Mouse (Mus musculus): Measurements from ENCODE around the gene Dse. TPM values are rescaled to one million over a fixed set of nuclear protein-coding genes. Genes with fewer than 3 reads are reported as not detected.

Dse gene
- polyA plus RNA-seq, 1 experiment from 2014 or later = 28.2 TPM

DNA sequence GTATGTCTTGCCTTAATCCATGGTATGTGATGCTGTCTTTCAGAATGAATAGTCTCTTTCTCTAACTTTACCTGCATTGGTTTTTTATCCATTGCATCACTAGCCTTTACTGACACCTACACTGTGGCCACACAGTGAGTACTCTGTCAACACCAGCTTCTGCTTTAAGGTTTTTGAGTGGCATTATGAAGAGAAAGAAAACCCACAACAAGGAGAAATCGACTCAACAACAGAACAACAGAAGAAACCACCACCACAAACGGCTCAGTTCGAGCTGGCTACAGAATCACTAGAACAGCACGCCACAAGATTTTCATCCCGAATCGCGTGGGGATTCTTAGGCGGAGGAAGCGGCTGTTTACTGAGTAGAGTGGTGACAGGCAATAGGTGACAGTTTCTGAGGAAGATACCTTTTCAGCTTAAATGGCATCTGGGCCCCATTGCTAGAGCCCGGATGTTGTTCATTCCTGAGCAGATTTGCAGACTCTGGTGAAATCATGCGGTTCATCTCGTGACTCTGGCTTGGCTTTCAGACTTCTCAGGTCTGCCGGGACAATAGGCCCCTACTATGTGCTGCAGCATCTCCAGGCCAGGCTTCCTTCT is 96.6 kb downstream of the Dse start:
- Histone ChIP-seq H3K9me3 (ENCODE audit: control insufficient read depth, low read length) (no peaks in the 10 kb centered on the region), H3K27ac (ENCODE audit: low read depth, low read length) (no peak overlapping the region), H3K27me3 (ENCODE audit: control insufficient read depth, insufficient read depth, low read length) (no peaks in the 10 kb centered on the region), H3K9ac (ENCODE audit: low read length) (no peak overlapping the region), H3K4me1 (ENCODE audit: control insufficient read depth, insufficient read depth, low read length) (no peaks in the 10 kb centered on the region), H3K4me3 (ENCODE audit: low read depth, low read length) (no peak overlapping the region), H3K4me2 (ENCODE audit: low read depth) (no peak overlapping the region), H3K36me3 (ENCODE audit: control insufficient read depth, insufficient read depth, low read length) (no peaks in the 10 kb centered on the region)
- DNase-seq (ENCODE audit: low spot score) (no peak), ATAC-seq (ENCODE audit: insufficient read depth, low FRiP score, low TSS enrichment) (no peak)
- 91% methylated on average over 13 of the region's 13 CpGs for WGBS

Other genes starting within 250 kb of the Dse start
- 147 and 150 TPM in 2 replicates for gene Rwdd1, start 188.1 kb downstream of the Dse start, polyA plus RNA-seq (2014; fragmentation: Nextera tagmentation; extraction: Ambion mirVana)
- gene Trappc3l, start 170.1 kb downstream of the Dse start, polyA plus RNA-seq (2014; fragmentation: Nextera tagmentation; extraction: Ambion mirVana) = not detected in 2 replicates
- gene Calhm4, start 163.4 kb downstream of the Dse start, polyA plus RNA-seq (2014; fragmentation: Nextera tagmentation; extraction: Ambion mirVana) = not detected in 2 replicates
- 0.13 and 0.19 TPM in 2 replicates for gene Calhm5, start 111.2 kb downstream of the Dse start, polyA plus RNA-seq (2014; fragmentation: Nextera tagmentation; extraction: Ambion mirVana)
- 0.37 TPM in 1 of 2 replicates, not detected in the other for gene Calhm6, start 79.7 kb downstream of the Dse start, polyA plus RNA-seq (2014; fragmentation: Nextera tagmentation; extraction: Ambion mirVana)
- 72.9 and 74.7 TPM in 2 replicates for gene Tspyl1, start 74.5 kb upstream of the Dse start, polyA plus RNA-seq (2014; fragmentation: Nextera tagmentation; extraction: Ambion mirVana)
- 38.6 and 40.4 TPM in 2 replicates for gene Tspyl4, start 89.7 kb upstream of the Dse start, polyA plus RNA-seq (2014; fragmentation: Nextera tagmentation; extraction: Ambion mirVana)
- not detected in 2 replicates for gene Col10a1, start 182.3 kb upstream of the Dse start, polyA plus RNA-seq (2014; fragmentation: Nextera tagmentation; extraction: Ambion mirVana)
- gene Nt5dc1, start 210.8 kb upstream of the Dse start, polyA plus RNA-seq (2014; fragmentation: Nextera tagmentation; extraction: Ambion mirVana) = 4.1 and 5.6 TPM in 2 replicates

Measured in neural tube, embryonic 11.5 days (tissue).